Mouse (Mus musculus): ENCODE measurements around the gene Herc3.
"Not testable (repeated sequence)": the region's sequence is repeated elsewhere in the genome, so short reads cannot be mapped to it uniquely, and the experiment has no call there.

DNA sequence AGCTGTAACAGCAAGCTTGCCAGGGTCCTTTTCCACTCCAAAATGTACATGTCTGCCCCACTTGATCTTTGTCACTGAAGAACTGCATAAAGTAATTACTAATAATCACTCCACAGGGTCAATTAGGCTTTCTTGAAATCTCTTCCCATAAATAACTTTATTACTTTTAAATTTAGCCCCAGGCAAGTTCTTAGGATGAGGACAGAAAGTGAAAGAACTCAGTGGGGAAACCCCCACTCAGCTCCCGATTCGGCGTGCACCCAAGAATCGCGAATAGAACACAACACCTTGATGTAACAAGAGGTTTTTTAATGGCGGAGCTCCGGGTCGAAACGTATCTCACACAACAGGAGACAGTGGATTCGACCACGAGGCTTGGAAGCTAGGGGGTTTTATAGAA lies 14.2 kb upstream of the Herc3 start:
- not testable (repeated sequence) for TF ChIP-seq ZC3H11A (IDR thresholded peaks at IDR 0.05; ENCODE audit: borderline replicate concordance, low read depth, low read length); CHD2 (IDR thresholded peaks at IDR 0.05; ENCODE audit: low read depth, low read length); ZNF384 (IDR thresholded peaks at IDR 0.05; ENCODE audit: low read depth, low read length); HCFC1 (IDR thresholded peaks at IDR 0.05; ENCODE audit: borderline replicate concordance, insufficient read depth, low read length)
